Mouse (Mus musculus) midbrain, embryonic 11.5 days (tissue): Measurements from ENCODE around the gene Npr3. TPM values are rescaled to one million over a fixed set of nuclear protein-coding genes. Genes with fewer than 3 reads are reported as not detected.

Experiments
- ATAC-seq: fragments of 200-750 bp; cut with Nextera tagmentation; 2 replicates; pipeline ENCODE4 v1.8.0; 2017; ENCODE audit warnings: moderate TSS enrichment, moderate library complexity; ENCODE audit not compliant: low FRiP score
- DNase-seq: peaks from one replicate; pipeline ENCODE4 v3.0.0; 2015; ENCODE audit warnings: low spot score; ENCODE audit errors: missing footprints
- H3K27ac ChIP-seq: fragments of 300-500 bp; sonication (generic); 2 replicates; pipeline ENCODE4 v1.5.1; 2014; ENCODE audit warnings: low read depth, low read length
- H3K27me3 ChIP-seq: fragments of 300-500 bp; sonication (generic); 2 replicates; pipeline ENCODE4 v1.6.1; 2014; ENCODE audit warnings: mild to moderate bottlenecking, low read length, moderate library complexity, mixed read lengths; ENCODE audit not compliant: control insufficient read depth, insufficient read depth
- H3K36me3 ChIP-seq: fragments of 300-500 bp; sonication (generic); 2 replicates; pipeline ENCODE4 v1.6.1; 2014; ENCODE audit warnings: mild to moderate bottlenecking, low read length, moderate library complexity, mixed read lengths; ENCODE audit not compliant: control insufficient read depth, insufficient read depth
- H3K4me1 ChIP-seq: fragments of 300-500 bp; sonication (generic); 2 replicates; pipeline ENCODE4 v1.6.1; 2014; ENCODE audit warnings: low read length; ENCODE audit not compliant: control insufficient read depth, insufficient read depth
- H3K4me2 ChIP-seq: fragments of 300-500 bp; sonication (generic); 2 replicates; pipeline ENCODE4 v1.6.1; 2014; ENCODE audit warnings: mild to moderate bottlenecking, moderate library complexity
- H3K4me3 ChIP-seq: fragments of 300-500 bp; sonication (generic); 2 replicates; pipeline ENCODE4 v1.5.1; 2014; ENCODE audit warnings: low read depth, low read length
- H3K9ac ChIP-seq: fragments of 300-500 bp; sonication (generic); 2 replicates; pipeline ENCODE4 v1.6.1; 2014; ENCODE audit warnings: low read length
- H3K9me3 ChIP-seq: fragments of 300-500 bp; sonication (generic); 2 replicates; pipeline ENCODE4 v1.6.1; 2016; ENCODE audit warnings: low read length; ENCODE audit not compliant: control insufficient read depth
- WGBS: fragments of 180-500 bp; shearing (Covaris S2); extraction: QIAGEN DNeasy Blood & Tissue Kit; methylation state at CpG from one replicate; pipeline ENCODE4 v1.1.7; 2014; 5-methylcytosine and 5-hydroxymethylcytosine counted together
- polyA plus RNA-seq: library from polyadenylated mRNA; unstranded; fragments of >200 nt; fragmentation: Nextera tagmentation; extraction: Ambion mirVana; gene quantifications from 2 replicates; pipeline ENCODE4 v1.2.1, GENCODE M21; 2014

Gene Npr3
- polyA plus RNA-seq, 1 experiment from 2014 or later = 2.9 TPM

GRCm38 (mm10) chr15:11897162-11897561, 9.9 kb downstream of the Npr3 start:
- 87% methylated on average over 5 of the region's 5 CpGs for WGBS
- ATAC-seq (no peak), DNase-seq (no peak)
- H3K27me3 ChIP-seq = no peaks in the 10 kb centered on the region; the same call in 1 of the 2 replicates
- H3K36me3 ChIP-seq = no peaks in the 10 kb centered on the region
- H3K4me3 ChIP-seq = no peak overlapping the region
- no peak overlapping the region for H3K4me2 ChIP-seq
- H3K4me1 ChIP-seq = no peaks in the 10 kb centered on the region
- H3K27ac ChIP-seq = no peak overlapping the region
- no peak overlapping the region for H3K9ac ChIP-seq
- H3K9me3 ChIP-seq = no peaks in the 10 kb centered on the region

- no peaks in the 10 kb centered on the region for H3K4me1 ChIP-seq
- no peak overlapping the region for H3K4me3 ChIP-seq
- no peak overlapping the region for H3K4me2 ChIP-seq
- DNase-seq (no peak), ATAC-seq (no peak)
- H3K36me3 ChIP-seq = no peaks in the 10 kb centered on the region
- H3K9ac ChIP-seq = no peak overlapping the region
- H3K27me3 ChIP-seq = no peaks in the 10 kb centered on the region
- no peak overlapping the region for H3K27ac ChIP-seq
- H3K9me3 ChIP-seq = no peaks in the 10 kb centered on the region
- WGBS = 86% methylated on average over 9 of the region's 9 CpGs
These were observed 13.1 kb downstream of the Npr3 start for GRCm38 (mm10) chr15:11893969-11894368.

DNA sequence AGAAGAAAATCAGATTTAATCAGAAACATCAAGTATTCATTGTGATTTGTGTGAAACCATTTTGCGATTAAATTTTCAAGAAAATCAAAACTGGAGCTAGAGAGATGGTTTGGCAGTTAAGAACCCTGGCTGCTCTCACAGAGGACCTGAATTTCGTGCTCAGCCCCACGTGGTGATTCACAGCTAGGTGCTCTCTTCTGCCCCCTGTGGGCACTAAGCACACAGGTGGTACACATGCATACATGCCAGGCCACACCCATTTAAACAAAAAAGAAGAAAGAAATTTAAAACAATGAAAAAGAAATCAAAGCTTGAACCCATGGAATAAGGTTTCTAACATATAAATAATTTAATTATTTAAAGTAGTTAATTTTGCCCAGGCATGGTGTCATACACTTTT, 15.7 kb downstream of the Npr3 start:
- H3K4me3 ChIP-seq = no peak overlapping the region
- DNase-seq (no peak), ATAC-seq (no peak)
- no peak overlapping the region for H3K4me2 ChIP-seq
- WGBS = 67% methylated on average over 3 of the region's 3 CpGs
- H3K27ac ChIP-seq = no peak overlapping the region
- no peak overlapping the region for H3K9ac ChIP-seq
- H3K9me3 ChIP-seq = no peaks in the 10 kb centered on the region
- H3K4me1 ChIP-seq = no peaks in the 10 kb centered on the region
- H3K36me3 ChIP-seq = no peaks in the 10 kb centered on the region
- H3K27me3 ChIP-seq = no peaks in the 10 kb centered on the region

- WGBS = 60% methylated on average over 10 of the region's 10 CpGs
- no peak for ATAC-seq
- DNase-seq = no peak
- H3K9ac ChIP-seq = no peak overlapping the region
- no peaks in the 10 kb centered on the region for H3K36me3 ChIP-seq
- no peak overlapping the region for H3K4me2 ChIP-seq
- no peaks in the 10 kb centered on the region for H3K9me3 ChIP-seq
- no peaks in the 10 kb centered on the region for H3K27me3 ChIP-seq
- H3K4me1 ChIP-seq = no peaks in the 10 kb centered on the region
- no peak overlapping the region for H3K27ac ChIP-seq
- no peak overlapping the region for H3K4me3 ChIP-seq
These were observed 24.4 kb downstream of the Npr3 start for GRCm38 (mm10) chr15:11882508-11883205.

- Histone ChIP-seq H3K4me1 (no peaks in the 10 kb centered on the region), H3K4me2 (no peak overlapping the region), H3K9me3 (no peaks in the 10 kb centered on the region), H3K27ac (no peak overlapping the region), H3K4me3 (no peak overlapping the region), H3K27me3 (no peaks in the 10 kb centered on the region), H3K9ac (no peak overlapping the region), H3K36me3 (no peaks in the 10 kb centered on the region)
- ATAC-seq (no peak), DNase-seq (no peak)
- 85% methylated on average over 6 of the region's 6 CpGs for WGBS
These were observed 25.3 kb downstream of the Npr3 start for GRCm38 (mm10) chr15:11881822-11882221.

DNA sequence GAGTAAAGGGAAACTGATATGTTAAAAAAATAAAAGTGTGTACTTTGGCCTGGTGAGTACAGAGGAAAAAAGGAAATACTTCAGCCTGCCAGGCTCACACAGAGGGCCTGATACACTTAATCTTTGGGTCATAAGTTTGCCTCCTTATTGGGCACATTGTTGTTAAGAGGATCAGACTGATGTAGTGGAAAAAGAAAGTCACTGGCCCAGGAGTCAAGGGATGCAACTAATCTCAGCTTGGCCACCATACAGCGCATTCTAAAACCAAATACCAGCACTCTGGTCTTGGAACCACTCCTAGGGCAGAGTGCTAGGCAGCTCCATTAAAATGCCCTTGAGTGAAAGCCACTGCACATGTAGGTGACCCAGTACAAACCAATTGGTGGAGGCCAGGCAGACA, 28.8 kb downstream of the Npr3 start:
- Histone ChIP-seq H3K9me3 (no peaks in the 10 kb centered on the region), H3K9ac (no peak overlapping the region), H3K27me3 (no peaks in the 10 kb centered on the region), H3K36me3 (no peaks in the 10 kb centered on the region), H3K4me2 (no peak overlapping the region), H3K4me1 (no peaks in the 10 kb centered on the region), H3K4me3 (no peak overlapping the region), H3K27ac (no peak overlapping the region)
- ATAC-seq (no peak), DNase-seq (no peak)
- 93% methylated on average over 1 of the region's 1 CpGs for WGBS

DNA sequence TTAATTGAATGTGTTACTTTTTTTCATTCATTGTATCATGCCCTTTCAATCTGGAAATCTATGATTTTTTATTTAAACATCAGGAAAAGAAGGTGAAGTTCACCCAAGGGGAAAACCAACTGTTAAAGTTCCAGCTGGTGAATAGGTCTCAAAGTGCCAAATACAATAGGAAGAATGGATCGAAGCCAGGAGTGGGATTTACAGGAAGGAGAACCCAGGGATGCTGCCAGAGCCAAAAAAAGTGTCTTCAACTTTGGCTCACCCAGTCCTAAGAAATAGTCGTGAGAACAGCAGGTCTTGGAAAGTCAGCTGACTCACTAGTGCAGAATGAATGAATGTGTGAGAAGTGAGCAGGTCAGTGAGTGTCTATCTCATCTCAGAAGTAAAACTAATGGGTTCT, 29.8 kb downstream of the Npr3 start:
- DNase-seq (no peak), ATAC-seq (no peak)
- Histone ChIP-seq H3K4me3 (no peak overlapping the region), H3K36me3 (no peaks in the 10 kb centered on the region), H3K9ac (no peak overlapping the region), H3K9me3 (no peaks in the 10 kb centered on the region), H3K4me2 (no peak overlapping the region), H3K27ac (no peak overlapping the region), H3K27me3 (no peaks in the 10 kb centered on the region), H3K4me1 (no peaks in the 10 kb centered on the region)
- WGBS = 73% methylated on average over 2 of the region's 2 CpGs

DNA sequence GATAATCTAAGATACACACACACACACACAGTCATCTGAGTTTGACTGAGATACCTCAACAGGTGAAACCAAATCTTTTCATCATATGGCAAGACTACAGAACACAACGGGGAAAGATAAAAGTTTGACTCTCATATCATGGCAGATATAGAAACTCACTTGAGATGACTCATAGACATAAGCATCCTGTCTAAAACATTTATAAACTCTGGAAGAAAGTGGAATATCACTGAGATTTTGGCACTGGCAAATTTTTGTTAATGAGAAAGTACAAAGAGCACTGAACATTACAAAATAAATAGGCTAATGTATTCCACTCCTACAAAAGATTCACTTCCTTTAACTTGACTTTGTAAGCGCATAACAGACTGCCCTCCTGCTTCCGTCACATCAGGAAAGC, 40.2 kb downstream of the Npr3 start:
- no peak overlapping the region for H3K27ac ChIP-seq
- ATAC-seq (no peak), DNase-seq (no peak)
- H3K9ac ChIP-seq = no peak overlapping the region
- no peaks in the 10 kb centered on the region for H3K36me3 ChIP-seq
- H3K9me3 ChIP-seq = no peaks in the 10 kb centered on the region
- no peaks in the 10 kb centered on the region for H3K4me1 ChIP-seq
- WGBS = 92% methylated on average over 3 of the region's 3 CpGs
- H3K4me3 ChIP-seq = no peak overlapping the region
- H3K4me2 ChIP-seq = no peak overlapping the region
- no peaks in the 10 kb centered on the region for H3K27me3 ChIP-seq

DNA sequence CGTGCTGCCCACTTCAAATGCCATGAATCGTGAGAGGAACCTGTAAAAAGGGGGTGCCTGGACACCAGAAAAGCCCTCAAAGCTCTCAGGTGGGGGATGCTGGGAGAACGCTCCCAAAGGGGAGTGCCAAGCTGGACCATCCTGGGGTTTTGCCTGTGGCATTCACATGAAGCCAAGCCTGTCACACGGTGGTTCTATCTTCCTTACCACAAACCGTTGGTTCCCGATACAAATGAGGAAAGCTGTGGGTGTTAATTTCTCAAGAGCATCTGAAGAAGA, 43.6 kb downstream of the Npr3 start:
- no peaks in the 10 kb centered on the region for H3K27me3 ChIP-seq
- ATAC-seq (no peak), DNase-seq (no peak)
- no peak overlapping the region for H3K27ac ChIP-seq
- no peaks in the 10 kb centered on the region for H3K9me3 ChIP-seq
- H3K9ac ChIP-seq = no peak overlapping the region
- no peaks in the 10 kb centered on the region for H3K36me3 ChIP-seq
- no peaks in the 10 kb centered on the region for H3K4me1 ChIP-seq
- H3K4me3 ChIP-seq = no peak overlapping the region
- WGBS = 94% methylated on average over 6 of the region's 6 CpGs
- no peak overlapping the region for H3K4me2 ChIP-seq
